22 mouse cellular contexts compared by ENCODE assay signal in the genomic region with DNA sequence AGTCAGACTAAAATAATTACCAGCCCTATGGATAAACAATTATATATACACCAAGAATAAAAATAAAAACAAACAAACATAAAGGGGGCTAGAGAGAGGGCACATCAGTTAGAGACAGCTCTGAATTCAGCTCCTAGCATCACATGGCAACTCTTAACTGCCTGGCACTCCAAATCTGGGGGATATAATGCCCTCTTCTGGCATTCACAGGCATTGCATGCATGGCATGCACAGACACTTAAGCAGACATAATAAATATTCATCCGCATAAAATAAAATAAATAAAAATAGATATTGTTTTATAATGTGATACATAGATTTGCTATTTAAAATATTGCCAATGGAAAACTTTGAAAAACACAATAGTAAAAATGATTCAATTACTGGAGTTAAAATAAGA.
DNase-seq lines count a peak whose midpoint lies in the region; ATAC-seq and TF ChIP-seq lines count a peak whose summit lies in the region.
"Had no signal": no experiment of that assay in that cellular context is flagged by ENCODE, and none has a peak within 500 bp of the region (broad histone marks: within the 10 kb centered on the region; RNA-seq: fewer than 3 reads in every experiment).

No protein-coding gene starts in this region.

- DNase-seq in forebrain, postnatal 0 days, result no peak
- no peak for DNase-seq in liver, embryonic 14.5 days (ENCODE audit: low read depth in 3 of 3, low spot score in 3 of 3)
- no peak for DNase-seq in liver
- peak; percentile 36 for DNase-seq in A20 (ENCODE audit: low read depth, low spot score)
- DNase-seq in Patski (ENCODE audit: low read depth, low spot score), result no peak
- DNase-seq in thymus, postnatal 4 days, result no peak
- DNase-seq in adrenal gland, postnatal 10 days, result no peak
- DNase-seq: adrenal gland, postnatal 36 days; cerebellum, adult 9-10 months; heart, adult 11 months; kidney, postnatal 10 days; layer of hippocampus, adult 9-11 months; lung, adult 18-20 months; right cerebral cortex, adult 18-20 months; thymus, adult 18-20 months had no signal

- POLR2A ChIA-PET in Patski (lab: Charles Lee), result no interaction called here

- CTCF ChIA-PET in Patski (lab: Charles Lee), result no interaction called here

- H3K27ac ChIP-seq in forebrain, postnatal 0 days (ENCODE audit: low read depth, low read length), result no peak overlapping the region
- no peak overlapping the region for H3K27ac ChIP-seq in forebrain, embryonic 15.5 days (replicated peaks)
- H3K27ac ChIP-seq in liver, embryonic 14.5 days, result no peak overlapping the region
- H3K27ac ChIP-seq: hindbrain, embryonic 10.5 days; limb, embryonic 13.5 days; midbrain, embryonic 13.5 days had no signal

- TF ChIP-seq CTCF in forebrain, postnatal 0 days (IDR thresholded peaks at IDR 0.05; ENCODE audit: low read depth), result peak; percentile 16; the same call in 1 of the 2 replicates
- peak; percentile 9; the same call in 1 of the 2 replicates for TF ChIP-seq CTCF in liver, embryonic 14.5 days (IDR thresholded peaks at IDR 0.05; ENCODE audit: low read depth)
- peak; percentile 57 for TF ChIP-seq CTCF in Patski (IDR thresholded peaks at IDR 0.05)

- H3K27me3 ChIP-seq in forebrain, postnatal 0 days (ENCODE audit: insufficient read depth, low read length), result no peaks in the 10 kb centered on the region
- no peaks in the 10 kb centered on the region for H3K27me3 ChIP-seq in forebrain, embryonic 15.5 days
- H3K27me3 ChIP-seq in liver, embryonic 14.5 days (ENCODE audit: control insufficient read depth, insufficient read depth, low read length), result no peaks in the 10 kb centered on the region
- peaks cover 3% of the 10 kb centered on the region for H3K27me3 ChIP-seq in Patski
- H3K27me3 ChIP-seq: limb, embryonic 13.5 days; midbrain, embryonic 13.5 days had no signal

- no peak overlapping the region for H3K4me3 ChIP-seq in forebrain, postnatal 0 days (ENCODE audit: low read depth, low read length)
- no peak overlapping the region for H3K4me3 ChIP-seq in forebrain, embryonic 15.5 days
- H3K4me3 ChIP-seq in liver, embryonic 14.5 days (ENCODE audit: insufficient read depth in 1 of 2, low read depth in 2 of 2, low read length in 2 of 2), result no peak overlapping the region
- H3K4me3 ChIP-seq: erythroblast, embryonic 14.5 days; hindbrain, embryonic 10.5 days; limb, embryonic 13.5 days; midbrain, embryonic 13.5 days had no signal

- TF ChIP-seq EP300 in liver, embryonic 14.5 days (IDR thresholded peaks at IDR 0.05; ENCODE audit: low read depth), result no peak

- WGBS in forebrain, postnatal 0 days, result 84% methylated on average over 1 of the region's 1 CpGs
- WGBS in forebrain, embryonic 15.5 days, result 80% methylated on average over 1 of the region's 1 CpGs
- 56% methylated on average over 1 of the region's 1 CpGs for whole genome bisulfite sequencing in liver, embryonic 14.5 days (ENCODE audit: insufficient replicate concordance)

- H3K9me3 ChIP-seq in forebrain, postnatal 0 days (ENCODE audit: low read length), result no peaks in the 10 kb centered on the region
- H3K9me3 ChIP-seq in forebrain, embryonic 15.5 days, result no peaks in the 10 kb centered on the region
- no peaks in the 10 kb centered on the region for H3K9me3 ChIP-seq in liver, embryonic 14.5 days (ENCODE audit: control insufficient read depth, low read length)
- H3K9me3 ChIP-seq: hindbrain, embryonic 10.5 days; limb, embryonic 13.5 days; midbrain, embryonic 13.5 days had no signal

- no peaks in the 10 kb centered on the region for H3K4me1 ChIP-seq in forebrain, postnatal 0 days (ENCODE audit: insufficient read depth)
- no peaks in the 10 kb centered on the region for H3K4me1 ChIP-seq in forebrain, embryonic 15.5 days
- no peaks in the 10 kb centered on the region for H3K4me1 ChIP-seq in liver, embryonic 14.5 days (replicated peaks; ENCODE audit: control insufficient read depth in 2 of 2, insufficient read depth in 2 of 2, low read length in 1 of 2)
- H3K4me1 ChIP-seq: hindbrain, embryonic 10.5 days; limb, embryonic 13.5 days; midbrain, embryonic 13.5 days had no signal

- no peaks in the 10 kb centered on the region for H3K36me3 ChIP-seq in forebrain, postnatal 0 days (ENCODE audit: insufficient read depth)
- H3K36me3 ChIP-seq in forebrain, embryonic 15.5 days, result no peaks in the 10 kb centered on the region
- H3K36me3 ChIP-seq in liver, embryonic 14.5 days (replicated peaks; ENCODE audit: control insufficient read depth, insufficient read depth, low read depth), result no peaks in the 10 kb centered on the region
- H3K36me3 ChIP-seq: hindbrain, embryonic 10.5 days; limb, embryonic 13.5 days; midbrain, embryonic 13.5 days had no signal

- no peak overlapping the region for H3K9ac ChIP-seq in forebrain, postnatal 0 days
- H3K9ac ChIP-seq in forebrain, embryonic 15.5 days (replicated peaks), result no peak overlapping the region
- no peak overlapping the region for H3K9ac ChIP-seq in liver, embryonic 14.5 days (replicated peaks)
- H3K9ac ChIP-seq: limb, embryonic 13.5 days; midbrain, embryonic 13.5 days had no signal

- no peak overlapping the region for H3K4me2 ChIP-seq in forebrain, postnatal 0 days (ENCODE audit: low read depth)
- no peak overlapping the region for H3K4me2 ChIP-seq in forebrain, embryonic 15.5 days (replicated peaks)
- H3K4me2 ChIP-seq in liver, embryonic 14.5 days (ENCODE audit: low read depth), result no peak overlapping the region
- H3K4me2 ChIP-seq: limb, embryonic 13.5 days; midbrain, embryonic 13.5 days had no signal

- ATAC-seq in forebrain, postnatal 0 days, result no peak
- no peak for ATAC-seq in forebrain, embryonic 15.5 days (replicated peaks)
- no peak for ATAC-seq in liver, embryonic 14.5 days (ENCODE audit: insufficient read depth)
- no peak for ATAC-seq in Patski
- ATAC-seq: forebrain, embryonic 14.5 days; intestine, embryonic 16.5 days; midbrain, embryonic 13.5 days had no signal

- in situ Hi-C loops in Patski (cut with MboI; ENCODE audit: low pct_unique_long_range_greater_than_20kb), result no loop called here
